9 mouse cellular contexts compared by ENCODE assay signal in genomic region chr7:143951172-143951571, GRCm38 (mm10). TPM values are rescaled to one million over a fixed set of nuclear protein-coding genes. Genes with fewer than 3 reads are reported as not detected.
A peak's percentile ranks its signal among the peaks of the same experiment; 100 is the strongest.
DNase-seq lines count a peak whose midpoint lies in the region; ATAC-seq and TF ChIP-seq lines count a peak whose summit lies in the region.
"Had no signal": no experiment of that assay in that cellular context is flagged by ENCODE, and none has a peak within 500 bp of the region (broad histone marks: within the 10 kb centered on the region; RNA-seq: fewer than 3 reads in every experiment).

No protein-coding gene starts in this region.

- H3K9me3 ChIP-seq in forebrain, postnatal 0 days (ENCODE audit: low read length), result no peaks in the 10 kb centered on the region
- no peaks in the 10 kb centered on the region for H3K9me3 ChIP-seq in forebrain, embryonic 16.5 days (ENCODE audit: control insufficient read depth, low read length)
- no peaks in the 10 kb centered on the region for H3K9me3 ChIP-seq in stomach, postnatal 0 days (ENCODE audit: control insufficient read depth, low read length)
- H3K9me3 ChIP-seq in forebrain, embryonic 15.5 days, result no peaks in the 10 kb centered on the region

- H3K4me2 ChIP-seq in forebrain, postnatal 0 days (ENCODE audit: low read depth), result no peak overlapping the region
- no peak overlapping the region for H3K4me2 ChIP-seq in forebrain, embryonic 16.5 days (ENCODE audit: low read length)
- H3K4me2 ChIP-seq in stomach, postnatal 0 days (replicated peaks; ENCODE audit: low read depth), result no peak overlapping the region
- no peak overlapping the region for H3K4me2 ChIP-seq in forebrain, embryonic 15.5 days (replicated peaks)

- H3K4me3 ChIP-seq in forebrain, postnatal 0 days (ENCODE audit: low read depth, low read length), result no peak overlapping the region
- no peak overlapping the region for H3K4me3 ChIP-seq in forebrain, embryonic 16.5 days (replicated peaks; ENCODE audit: low read length)
- H3K4me3 ChIP-seq in stomach, postnatal 0 days (ENCODE audit: low read depth, low read length), result no peak overlapping the region
- H3K4me3 ChIP-seq in forebrain, embryonic 15.5 days, result no peak overlapping the region

- H3K27ac ChIP-seq in forebrain, postnatal 0 days (ENCODE audit: low read depth, low read length), result no peak overlapping the region
- H3K27ac ChIP-seq in forebrain, embryonic 16.5 days (ENCODE audit: low read length), result no peak overlapping the region
- no peak overlapping the region for H3K27ac ChIP-seq in stomach, postnatal 0 days (replicated peaks)
- no peak overlapping the region for H3K27ac ChIP-seq in forebrain, embryonic 15.5 days (replicated peaks)

- 25% methylated on average over 2 of the region's 2 CpGs for WGBS in forebrain, postnatal 0 days
- WGBS in forebrain, embryonic 16.5 days, result 17% methylated on average over 2 of the region's 2 CpGs
- 31% methylated on average over 2 of the region's 2 CpGs for WGBS in stomach, postnatal 0 days
- WGBS in forebrain, embryonic 15.5 days, result 51% methylated on average over 2 of the region's 2 CpGs

- no peak for DNase-seq in forebrain, postnatal 0 days
- peak; percentile 53 for DNase-seq in testis, postnatal 10 days (ENCODE audit: low spot score)
- DNase-seq in testis, postnatal 14 days (ENCODE audit: low spot score), result no peak
- DNase-seq in kidney, postnatal 4 days, result peak; percentile 75 to 82
- DNase-seq in stomach, postnatal 0 days (ENCODE audit: low spot score), result peak; percentile 76
- no peak for DNase-seq in c-Kit-positive CD71-positive TER-119-positive erythroid progenitor cells, embryonic 14.5 days (ENCODE audit: low spot score)

- H3K36me3 ChIP-seq in forebrain, postnatal 0 days (ENCODE audit: insufficient read depth), result no peaks in the 10 kb centered on the region
- H3K36me3 ChIP-seq in forebrain, embryonic 16.5 days (ENCODE audit: control insufficient read depth, insufficient read depth), result no peaks in the 10 kb centered on the region
- H3K36me3 ChIP-seq in stomach, postnatal 0 days (ENCODE audit: control insufficient read depth, insufficient read depth, low read length), result no peaks in the 10 kb centered on the region
- no peaks in the 10 kb centered on the region for H3K36me3 ChIP-seq in forebrain, embryonic 15.5 days

- no peak overlapping the region for H3K9ac ChIP-seq in forebrain, postnatal 0 days
- H3K9ac ChIP-seq in forebrain, embryonic 16.5 days (replicated peaks; ENCODE audit: low read depth, low read length), result no peak overlapping the region
- no peak overlapping the region for H3K9ac ChIP-seq in stomach, postnatal 0 days (ENCODE audit: low read length)
- no peak overlapping the region for H3K9ac ChIP-seq in forebrain, embryonic 15.5 days (replicated peaks)

- H3K4me1 ChIP-seq in forebrain, postnatal 0 days (ENCODE audit: insufficient read depth), result no peaks in the 10 kb centered on the region
- H3K4me1 ChIP-seq in forebrain, embryonic 16.5 days (replicated peaks; ENCODE audit: control insufficient read depth, insufficient read depth, low read length), result no peaks in the 10 kb centered on the region
- no peaks in the 10 kb centered on the region for H3K4me1 ChIP-seq in stomach, postnatal 0 days (replicated peaks; ENCODE audit: control insufficient read depth, insufficient read depth)
- no peaks in the 10 kb centered on the region for H3K4me1 ChIP-seq in forebrain, embryonic 15.5 days

- peak; percentile 45 for TF ChIP-seq CTCF in forebrain, postnatal 0 days (IDR thresholded peaks at IDR 0.05; ENCODE audit: low read depth)
- TF ChIP-seq CTCF in stomach, postnatal 0 days (IDR thresholded peaks at IDR 0.05; ENCODE audit: low read depth), result peak; percentile 77

- no peak for ATAC-seq in forebrain, postnatal 0 days
- no peak for ATAC-seq in forebrain, embryonic 16.5 days
- peak; percentile 72 for ATAC-seq in stomach, postnatal 0 days (ENCODE audit: low FRiP score, low TSS enrichment)
- ATAC-seq in forebrain, embryonic 15.5 days (replicated peaks), result no peak

- H3K27me3 ChIP-seq in forebrain, postnatal 0 days (ENCODE audit: insufficient read depth, low read length), result no peaks in the 10 kb centered on the region
- no peaks in the 10 kb centered on the region for H3K27me3 ChIP-seq in forebrain, embryonic 16.5 days (replicated peaks; ENCODE audit: control insufficient read depth, insufficient read depth, low read length)
- H3K27me3 ChIP-seq in stomach, postnatal 0 days (ENCODE audit: control insufficient read depth, insufficient read depth, low read length), result no peaks in the 10 kb centered on the region
- no peaks in the 10 kb centered on the region for H3K27me3 ChIP-seq in forebrain, embryonic 15.5 days

- no peak for TF ChIP-seq EP300 in stomach, postnatal 0 days (optimal IDR thresholded peaks at IDR 0.05)

RNA-seq across cellular contexts. Expression of gene Shank2, which starts 50.6 kb away (rescaled TPM):
- 27.0 and 29.0 TPM in 2 replicates for total RNA-seq in forebrain, postnatal 0 days (2014; rRNA removed)
- polyA plus RNA-seq in forebrain, postnatal 0 days (2015; fragmentation: Nextera tagmentation; extraction: Ambion mirVana), result 4.9 and 8.8 TPM in 2 replicates
- 7.1 and 9.7 TPM in 2 replicates for polyA plus RNA-seq in forebrain, embryonic 16.5 days (2015; fragmentation: Nextera tagmentation; extraction: Ambion mirVana)
- polyA plus RNA-seq in stomach, postnatal 0 days (2015; fragmentation: Nextera tagmentation; extraction: Ambion mirVana), result 0.68 and 0.69 TPM in 2 replicates
- 7.6 and 7.9 TPM in 2 replicates for polyA plus RNA-seq in forebrain, embryonic 15.5 days (2015; fragmentation: Nextera tagmentation; extraction: Ambion mirVana)
- total RNA-seq: common myeloid progenitor, adult 5-6 weeks had no signal

Comparison
In these comparisons a context has a peak if more than half of its experiments do, and no peak if none do; other contexts are left out.
1. DNase-seq: peak in testis, postnatal 10 days (single experiment), kidney, postnatal 4 days (2 of 2) and stomach, postnatal 0 days (single experiment); none in forebrain, postnatal 0 days (single experiment), testis, postnatal 14 days (single experiment) and c-Kit-positive CD71-positive TER-119-positive erythroid progenitor cells, embryonic 14.5 days (single experiment).